8 mouse cellular contexts compared by ENCODE assay signal in the genomic region with DNA sequence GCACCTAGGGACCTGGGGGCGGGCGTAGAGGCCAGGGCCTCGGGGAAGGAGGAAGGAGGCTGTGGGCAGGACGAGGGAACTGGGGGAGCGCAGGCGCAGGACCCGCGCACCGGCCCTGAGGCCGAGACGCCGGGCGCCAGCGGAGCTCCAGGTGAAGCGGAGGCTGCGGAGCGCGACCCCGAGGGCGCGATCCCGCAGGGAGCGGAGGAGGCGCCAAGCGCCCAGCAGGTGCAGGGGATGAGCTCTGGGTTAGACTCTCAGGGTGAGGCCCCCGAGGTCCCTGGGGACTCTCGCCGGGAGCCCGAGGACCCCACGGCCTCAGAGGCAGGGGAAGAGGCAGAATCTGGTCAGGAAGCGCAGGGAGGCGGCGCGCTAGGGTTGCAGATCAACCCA. TPM values are rescaled to one million over a fixed set of nuclear protein-coding genes. Genes with fewer than 3 reads are reported as not detected.
A peak's percentile ranks its signal among the peaks of the same experiment; 100 is the strongest.
DNase-seq lines count a peak whose midpoint lies in the region; ATAC-seq and TF ChIP-seq lines count a peak whose summit lies in the region.

No protein-coding gene starts in this region.

- peak overlapping the region; percentile 97 for H3K4me2 ChIP-seq in embryonic facial prominence, embryonic 13.5 days
- H3K4me2 ChIP-seq in midbrain, postnatal 0 days (ENCODE audit: low read depth, low read length, poor library complexity, severe bottlenecking) = peak overlapping the region; percentile 91

- H3K4me1 ChIP-seq in kidney, adult 2 months (ENCODE audit: control insufficient read depth, insufficient read depth, low read length) = no peaks in the 10 kb centered on the region
- H3K4me1 ChIP-seq in embryonic facial prominence, embryonic 13.5 days = peaks cover 20% of the 10 kb centered on the region
- H3K4me1 ChIP-seq in midbrain, postnatal 0 days (ENCODE audit: insufficient read depth, low read length) = no peaks in the 10 kb centered on the region

- no peak overlapping the region for H3K27ac ChIP-seq in kidney, adult 2 months (ENCODE audit: insufficient read depth, low read depth, low read length)
- H3K27ac ChIP-seq in embryonic facial prominence, embryonic 13.5 days = no peak overlapping the region
- no peak overlapping the region for H3K27ac ChIP-seq in midbrain, postnatal 0 days (ENCODE audit: low read depth, low read length)

- DNase-seq in kidney, adult 2 months = no peak
- no peak for DNase-seq in kidney, adult 18-20 months
- peak; percentile 40 to 55 for DNase-seq in kidney, postnatal 4 days
- DNase-seq in midbrain, postnatal 0 days (ENCODE audit: low spot score) = no peak
- no peak for DNase-seq in frontal cortex, postnatal 10 days (ENCODE audit: low spot score in 2 of 2)
- no peak for DNase-seq in thymus, postnatal 25 days

- peaks cover 1% of the 10 kb centered on the region; the same call in 1 of the 2 replicates for H3K27me3 ChIP-seq in kidney, adult 2 months (replicated peaks; ENCODE audit: control insufficient read depth, insufficient read depth, low read length)
- H3K27me3 ChIP-seq in embryonic facial prominence, embryonic 13.5 days = peaks cover 58% of the 10 kb centered on the region
- peaks cover 13% of the 10 kb centered on the region for H3K27me3 ChIP-seq in midbrain, postnatal 0 days (ENCODE audit: insufficient read depth, low read length)

- 1% methylated on average over 34 of the region's 34 CpGs for WGBS in kidney, adult 2 months
- under 1% methylated on average over 34 of the region's 34 CpGs for WGBS in embryonic facial prominence, embryonic 13.5 days
- WGBS in midbrain, postnatal 0 days = under 1% methylated on average over 28 of the region's 34 CpGs

- H3K9me3 ChIP-seq in embryonic facial prominence, embryonic 13.5 days = no peaks in the 10 kb centered on the region
- H3K9me3 ChIP-seq in midbrain, postnatal 0 days (ENCODE audit: low read length) = no peaks in the 10 kb centered on the region

- TF ChIP-seq POLR2A in kidney, adult 2 months (IDR thresholded peaks at IDR 0.05; ENCODE audit: low read depth, low read length) = no peak

- no peak for TF ChIP-seq CTCF in kidney, adult 2 months (conservative IDR thresholded peaks at IDR 0.05; ENCODE audit: insufficient read depth, insufficient read length, low read depth, low read length)
- no peak for TF ChIP-seq CTCF in midbrain, postnatal 0 days (IDR thresholded peaks at IDR 0.05)

- no peaks in the 10 kb centered on the region for H3K36me3 ChIP-seq in kidney, adult 2 months (ENCODE audit: control insufficient read depth, insufficient read depth, low read length)
- H3K36me3 ChIP-seq in embryonic facial prominence, embryonic 13.5 days = no peaks in the 10 kb centered on the region
- H3K36me3 ChIP-seq in midbrain, postnatal 0 days (ENCODE audit: insufficient read depth, low read length) = no peaks in the 10 kb centered on the region

- H3K4me3 ChIP-seq in kidney, adult 2 months (ENCODE audit: insufficient read depth, low read depth, low read length) = 0 out of 2 replicates have a peak overlapping the region, but pooled peaks have one; percentile 1
- H3K4me3 ChIP-seq in embryonic facial prominence, embryonic 13.5 days = peak overlapping the region; percentile 55
- peak overlapping the region; percentile 49 for H3K4me3 ChIP-seq in midbrain, postnatal 0 days (ENCODE audit: low read depth, low read length)

- H3K9ac ChIP-seq in embryonic facial prominence, embryonic 13.5 days = peak overlapping the region; percentile 67
- H3K9ac ChIP-seq in midbrain, postnatal 0 days (replicated peaks; ENCODE audit: low read length, poor library complexity, severe bottlenecking) = peak overlapping the region; percentile 54

- ATAC-seq in embryonic facial prominence, embryonic 13.5 days (ENCODE audit: insufficient number of reproducible peaks, insufficient read depth, low FRiP score, low TSS enrichment, low read depth) = peak; percentile 34
- peak; percentile 38; the same call in 1 of the 2 replicates for ATAC-seq in midbrain, postnatal 0 days (ENCODE audit: low FRiP score)
- no peak for ATAC-seq in CD4-positive, CD25-positive, alpha-beta regulatory T cell, adult 4 months

RNA-seq across cellular contexts. Expression of a gene that starts 13.0 kb away (rescaled TPM):
- 3.2 and 3.6 TPM in 2 replicates for polyA plus RNA-seq in kidney, adult 2 months (2012; rRNA removed)
- polyA plus RNA-seq in embryonic facial prominence, embryonic 13.5 days (2015; fragmentation: Nextera tagmentation; extraction: Ambion mirVana) = 3.0 and 3.8 TPM in 2 replicates
- total RNA-seq in midbrain, postnatal 0 days (2014; rRNA removed) = 2.1 and 3.5 TPM in 2 replicates
- polyA plus RNA-seq in midbrain, postnatal 0 days (2015; fragmentation: Nextera tagmentation; extraction: Ambion mirVana) = 0.43 and 0.70 TPM in 2 replicates
- not detected for polyA plus RNA-seq in CD4-positive, CD25-positive, alpha-beta regulatory T cell, adult 4 months (2017; shearing (Covaris generic))

RNA-seq across cellular contexts. Expression of a gene that starts 27.9 kb away (rescaled TPM):
- 36.2 and 44.4 TPM in 2 replicates for polyA plus RNA-seq in kidney, adult 2 months (2012; rRNA removed)
- polyA plus RNA-seq in embryonic facial prominence, embryonic 13.5 days (2015; fragmentation: Nextera tagmentation; extraction: Ambion mirVana) = 34.9 and 37.2 TPM in 2 replicates
- 91.3 and 104 TPM in 2 replicates for total RNA-seq in midbrain, postnatal 0 days (2014; rRNA removed)
- 68.6 and 73.3 TPM in 2 replicates for polyA plus RNA-seq in midbrain, postnatal 0 days (2015; fragmentation: Nextera tagmentation; extraction: Ambion mirVana)
- polyA plus RNA-seq in CD4-positive, CD25-positive, alpha-beta regulatory T cell, adult 4 months (2017; shearing (Covaris generic)) = 1 to 10 TPM; 1.2 to 2.7 TPM

Comparison
In these comparisons a context has a peak if more than half of its experiments do, and no peak if none do; other contexts are left out.
1. DNase-seq: peak in kidney, postnatal 4 days (2 of 2); none in kidney, adult 2 months (single experiment), kidney, adult 18-20 months (single experiment), midbrain, postnatal 0 days (single experiment), frontal cortex, postnatal 10 days (0 of 2) and thymus, postnatal 25 days (single experiment).
2. H3K4me3 ChIP-seq: peak in every context shown above with its lines; median percentile 55 in embryonic facial prominence, embryonic 13.5 days; 49 in midbrain, postnatal 0 days; 1 in kidney, adult 2 months.